Mouse (Mus musculus) C2C12 (cell line): ENCODE measurements around the gene Tyms. TPM values are rescaled to one million over a fixed set of nuclear protein-coding genes. Genes with fewer than 3 reads are reported as not detected.

Experiments used
- H3K27me3 ChIP-seq: one replicate; pipeline ENCODE4 v1.6.1; 2011; ENCODE audit not compliant: control insufficient read depth, insufficient read depth, insufficient read length
- H3K36me3 ChIP-seq: one replicate; pipeline ENCODE4 v1.6.1; 2011; ENCODE audit not compliant: control insufficient read depth, insufficient read depth
- H3K4me3 ChIP-seq: one replicate; pipeline ENCODE4 v1.5.1; 2011; ENCODE audit warnings: mild to moderate bottlenecking, control low read depth; ENCODE audit not compliant: poor library complexity, insufficient read depth, severe bottlenecking
- H3K79me2 ChIP-seq: one replicate; pipeline ENCODE4 v1.6.1; 2011; ENCODE audit not compliant: control insufficient read depth, insufficient read depth
- H3K79me3 ChIP-seq: one replicate; pipeline ENCODE4 v1.6.1; 2011; ENCODE audit warnings: low read depth, control low read depth
- H3ac ChIP-seq: one replicate; pipeline ENCODE3; 2011; ENCODE audit warnings: low read depth; ENCODE audit not compliant: control insufficient read depth, insufficient read length
- CEBPB ChIP-seq: IDR thresholded peaks from one replicate; pipeline ENCODE4 v1.6.1; 2011; ENCODE audit warnings: low read depth, mild to moderate bottlenecking, control low read depth, moderate library complexity
- CTCF ChIP-seq: IDR thresholded peaks from one replicate; pipeline ENCODE4 v1.5.1; 2011; ENCODE audit not compliant: control insufficient read depth, insufficient read depth, insufficient read length
- FOSL1 ChIP-seq: IDR thresholded peaks from one replicate; pipeline ENCODE4 v1.8.0; 2011; ENCODE audit warnings: mild to moderate bottlenecking, low read length; ENCODE audit not compliant: poor library complexity, insufficient read depth, severe bottlenecking
- MAX ChIP-seq: IDR thresholded peaks from one replicate; pipeline ENCODE4 v1.6.1; 2011; ENCODE audit warnings: mild to moderate bottlenecking, control low read depth
- MYOD1 ChIP-seq: IDR thresholded peaks from one replicate; pipeline ENCODE4 v1.6.1; 2011; ENCODE audit warnings: low read depth; ENCODE audit not compliant: control insufficient read depth, insufficient read length
- MYOG ChIP-seq: IDR thresholded peaks from one replicate; pipeline ENCODE4 v1.6.1; 2011; ENCODE audit not compliant: control insufficient read depth, insufficient read length; ENCODE audit errors: extremely low read depth
- USF1 ChIP-seq: IDR thresholded peaks from one replicate; pipeline ENCODE4 v1.6.1; 2011; ENCODE audit warnings: low read depth, mild to moderate bottlenecking, control low read depth, moderate library complexity
- polyA plus RNA-seq: library from polyadenylated mRNA; unstranded; fragments of >200 nt; fragmentation: generic; extraction: Trizol; gene quantifications from one replicate; pipeline ENCODE4 v1.2.1, GENCODE M21; 2012; ENCODE audit warnings: missing spikeins

Tyms gene
- polyA plus RNA-seq, 1 experiment = 141 TPM

DNA sequence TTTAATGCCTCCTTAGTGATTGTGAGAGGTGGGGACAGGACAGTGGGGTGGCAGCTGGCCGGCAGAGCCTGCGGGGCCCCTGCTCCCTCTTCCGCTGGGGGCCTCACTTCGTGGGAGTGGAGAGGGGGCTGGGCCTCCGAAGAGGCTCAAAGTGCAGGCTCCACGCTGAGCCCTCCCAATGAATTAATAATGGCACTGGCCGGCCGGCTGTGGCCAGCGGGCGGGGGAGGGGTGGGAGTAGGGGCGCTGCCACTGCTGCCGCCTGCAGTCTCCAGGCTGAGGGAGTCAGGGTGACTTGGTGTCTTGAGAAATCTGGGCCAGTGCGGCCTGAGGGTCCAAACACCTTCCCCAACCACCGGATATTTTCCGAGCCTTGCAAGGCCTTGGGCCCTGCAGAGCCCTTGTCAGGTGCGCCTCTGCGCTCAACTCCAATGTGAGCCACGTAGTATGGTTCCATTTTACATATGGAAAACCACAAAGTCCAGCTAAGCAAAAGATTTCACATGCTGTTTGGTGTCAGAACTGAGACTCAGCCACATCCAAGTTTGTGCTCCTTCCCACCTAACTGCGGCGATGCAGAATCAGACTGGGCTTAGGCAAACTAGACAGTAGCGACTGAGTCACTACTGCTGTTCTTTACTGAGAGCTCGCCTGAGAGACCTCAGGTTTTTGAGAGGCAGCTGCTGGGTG, 37.1 kb upstream of the Tyms start:
- TF ChIP-seq MAX (no peak), MYOD1 (no peak), USF1 (no peak), MYOG (no peak), FOSL1 (no peak), CTCF (no peak), CEBPB (no peak)
- H3K36me3 ChIP-seq = no peaks in the 10 kb centered on the region
- peaks cover 32% of the 10 kb centered on the region for H3K27me3 ChIP-seq
- no peaks in the 10 kb centered on the region for H3K79me3 ChIP-seq
- no peaks in the 10 kb centered on the region for H3K79me2 ChIP-seq
- no peak overlapping the region for H3ac ChIP-seq
- no peak overlapping the region for H3K4me3 ChIP-seq

DNA sequence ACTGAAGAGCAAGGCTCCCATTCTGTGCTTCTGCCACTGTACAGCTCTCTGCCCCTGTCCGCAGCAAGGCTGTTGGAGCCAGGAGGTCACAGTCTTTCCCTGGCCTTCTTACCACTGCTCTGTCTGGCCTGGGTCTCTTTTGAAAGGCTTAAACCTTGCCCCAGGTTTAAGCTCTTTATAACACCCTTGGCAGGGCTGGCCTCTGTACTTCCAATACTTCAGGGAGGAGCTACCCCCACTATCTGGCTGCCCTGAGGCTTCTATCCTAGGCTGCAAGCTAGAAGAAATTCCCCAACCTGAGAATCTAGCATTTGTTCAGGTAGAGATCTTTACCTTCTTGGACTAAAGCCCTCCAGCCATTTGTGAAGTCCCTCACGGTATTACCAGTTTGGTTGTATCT, 36.5 kb upstream of the Tyms start:
- H3K27me3 ChIP-seq = peaks cover 38% of the 10 kb centered on the region
- no peak for TF ChIP-seq MAX
- no peak for TF ChIP-seq CEBPB
- no peak for TF ChIP-seq USF1
- no peak for TF ChIP-seq CTCF
- no peak for TF ChIP-seq MYOG
- no peak for TF ChIP-seq FOSL1
- TF ChIP-seq MYOD1 = no peak
- H3K79me3 ChIP-seq = no peaks in the 10 kb centered on the region

DNA sequence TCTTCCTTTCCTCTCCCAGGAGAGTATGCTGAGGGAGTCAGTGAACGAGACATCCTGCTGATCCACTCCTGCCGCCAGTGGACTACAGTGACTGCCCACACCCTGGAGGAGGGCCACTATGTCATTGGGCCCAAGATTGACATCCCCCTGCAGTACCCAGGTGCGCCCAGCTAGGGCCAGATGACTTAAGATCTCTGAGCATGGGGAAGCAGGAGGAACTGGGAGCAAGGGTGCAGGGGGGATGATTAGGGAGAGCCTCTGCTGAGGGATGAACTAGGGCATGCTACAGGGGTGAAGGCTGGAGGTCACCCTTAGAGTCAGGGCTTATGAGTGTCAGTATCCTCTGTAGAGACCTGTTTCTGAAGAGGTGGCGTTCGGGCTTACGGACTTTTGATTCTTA, 34.8 kb upstream of the Tyms start:
- Histone ChIP-seq H3K79me3 (no peaks in the 10 kb centered on the region), H3K27me3 (peaks cover 35% of the 10 kb centered on the region), H3K4me3 (no peak overlapping the region), H3ac (no peak overlapping the region), H3K79me2 (no peaks in the 10 kb centered on the region), H3K36me3 (no peaks in the 10 kb centered on the region)
- TF ChIP-seq FOSL1 = no peak
- TF ChIP-seq CTCF = no peak
- TF ChIP-seq MYOG = no peak
- TF ChIP-seq MAX = no peak
- TF ChIP-seq USF1 = no peak
- TF ChIP-seq MYOD1 = no peak
- no peak for TF ChIP-seq CEBPB

More for the DNA sequence above, 36.5 kb upstream of the Tyms start:
- Histone ChIP-seq H3K4me3 (no peak overlapping the region), H3K36me3 (no peaks in the 10 kb centered on the region), H3K79me2 (no peaks in the 10 kb centered on the region), H3ac (no peak overlapping the region)

DNA sequence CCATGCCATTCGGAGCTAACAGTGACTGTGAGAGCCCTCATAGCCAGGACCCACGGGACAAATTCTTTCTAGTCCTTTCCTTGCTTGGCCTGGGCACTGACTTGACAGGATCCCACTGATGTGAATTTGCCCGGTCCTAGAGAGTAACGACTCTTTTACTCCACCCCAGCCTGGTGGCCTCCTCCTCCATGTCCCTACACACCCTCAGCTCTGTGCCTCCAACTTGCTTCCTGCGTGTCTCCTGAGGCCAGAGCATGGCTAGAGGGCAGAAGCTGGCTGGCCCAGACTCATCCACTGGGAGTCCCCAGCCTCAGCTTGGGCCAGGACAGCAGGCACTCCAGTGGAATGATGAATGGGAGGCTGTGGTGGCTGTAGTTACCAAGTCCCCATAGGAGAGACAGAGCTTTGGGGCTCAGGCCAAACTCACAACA, 34.2 kb upstream of the Tyms start:
- TF ChIP-seq FOSL1 = no peak
- no peak for TF ChIP-seq MYOD1
- TF ChIP-seq MAX = no peak
- no peak for TF ChIP-seq CEBPB
- TF ChIP-seq USF1 = no peak
- no peak for TF ChIP-seq CTCF
- TF ChIP-seq MYOG = no peak
- Histone ChIP-seq H3K79me2 (no peaks in the 10 kb centered on the region), H3K36me3 (no peaks in the 10 kb centered on the region), H3K79me3 (no peaks in the 10 kb centered on the region), H3K27me3 (peaks cover 38% of the 10 kb centered on the region), H3ac (no peak overlapping the region), H3K4me3 (no peak overlapping the region)

DNA sequence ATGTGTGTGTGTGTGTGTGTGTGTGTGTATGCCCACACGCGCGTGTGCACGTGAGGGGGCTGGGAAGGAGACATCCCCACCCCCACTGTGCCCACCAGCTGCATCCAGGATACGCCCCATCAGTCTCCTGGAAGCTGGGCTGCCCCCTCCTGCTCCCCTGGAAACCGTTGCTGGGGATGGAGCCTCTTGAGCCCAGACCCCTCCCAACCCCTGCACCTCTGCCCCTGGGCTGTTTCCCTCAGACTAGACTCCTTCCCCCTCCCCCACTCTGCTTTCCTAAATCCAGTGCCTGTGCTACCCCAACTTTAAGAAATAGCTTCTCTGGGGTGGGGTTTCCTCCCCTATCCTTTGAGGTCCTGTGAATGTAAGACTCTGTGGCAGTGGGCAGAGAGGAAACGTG, 33.8 kb upstream of the Tyms start:
- peaks cover 41% of the 10 kb centered on the region for H3K27me3 ChIP-seq

More for the DNA sequence above, 33.8 kb upstream of the Tyms start:
- TF ChIP-seq CTCF = no peak
- no peak for TF ChIP-seq MAX
- TF ChIP-seq MYOD1 = no peak
- no peak for TF ChIP-seq MYOG
- no peak for TF ChIP-seq USF1
- no peak for TF ChIP-seq CEBPB
- no peak for TF ChIP-seq FOSL1
- H3K36me3 ChIP-seq = no peaks in the 10 kb centered on the region
- H3K79me2 ChIP-seq = no peaks in the 10 kb centered on the region
- H3K79me3 ChIP-seq = no peaks in the 10 kb centered on the region
- no peak overlapping the region for H3K4me3 ChIP-seq
- H3ac ChIP-seq = no peak overlapping the region
